Mouse (Mus musculus) MEL-GATA-1-ER (cell line): ENCODE measurements around the gene Ube2o.

Experiments used
- DNase-seq: peaks from one replicate; pipeline ENCODE4 v3.0.0-alpha.2; 2012; ENCODE audit warnings: low read depth; ENCODE audit errors: extremely low read depth

Gene Ube2o

DNA sequence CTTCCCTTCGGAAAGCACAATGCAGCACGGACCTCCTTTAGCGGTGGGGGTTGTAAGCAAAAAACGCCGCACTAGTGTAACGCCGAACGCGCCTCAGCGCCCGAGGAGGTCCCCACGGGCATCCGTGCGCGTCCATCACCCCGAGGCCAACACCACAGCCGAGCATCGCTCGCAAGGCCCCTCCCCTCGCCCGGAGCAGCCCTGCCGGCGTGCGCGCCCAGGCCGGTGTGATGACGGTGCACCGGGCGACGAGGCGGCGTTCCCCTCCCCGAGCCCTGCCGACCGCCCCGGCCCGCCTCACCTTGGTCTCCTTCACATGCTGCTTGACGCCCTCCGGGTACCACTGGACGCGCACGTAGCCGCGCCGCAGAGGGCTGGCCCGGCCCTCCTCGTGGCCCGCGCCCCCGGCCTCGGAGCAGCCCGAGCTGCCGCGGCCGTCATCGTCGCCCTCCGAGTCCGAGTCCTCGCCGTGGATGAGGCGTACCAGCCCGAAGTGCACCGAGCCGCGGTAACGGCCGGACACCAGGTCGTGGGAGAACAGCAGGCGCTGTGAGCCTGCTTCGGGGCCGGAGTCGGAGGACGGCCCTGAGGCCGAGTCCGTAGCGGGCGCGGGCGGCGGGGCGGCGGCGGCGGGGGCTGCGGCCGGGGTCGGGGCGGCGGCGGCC is 404 bp downstream of the Ube2o start:
- no peak for DNase-seq

DNA sequence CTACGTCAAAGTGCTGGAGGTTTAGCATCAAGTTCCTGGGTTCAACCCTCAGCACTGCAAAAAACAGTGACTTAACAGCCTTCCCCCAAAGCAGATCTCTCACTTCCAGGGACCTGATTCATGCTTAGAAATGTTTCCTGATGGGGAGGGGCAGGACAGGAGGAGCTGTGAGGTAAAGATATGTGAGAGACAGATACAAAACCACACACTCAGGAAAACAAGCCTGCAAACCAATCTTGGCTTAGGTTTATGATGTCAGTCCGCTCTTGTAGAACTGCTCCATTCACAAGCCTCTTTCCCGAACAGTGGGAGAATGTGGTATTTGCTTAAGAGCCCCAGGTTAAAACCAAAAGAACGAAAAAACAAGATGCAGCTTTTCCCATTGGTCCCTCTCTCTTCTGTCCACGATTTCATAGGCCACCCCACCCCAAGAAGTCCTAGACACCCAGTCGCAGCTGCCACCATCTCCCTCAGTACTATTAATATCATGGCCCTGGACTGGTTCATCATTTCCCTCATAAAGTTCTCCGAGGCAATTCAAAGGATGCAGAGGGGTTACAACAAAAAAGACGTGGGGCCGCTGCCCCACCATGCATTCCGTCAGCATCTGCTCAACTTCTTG is 1.1 kb downstream of the Ube2o start:
- peak; percentile 80 for DNase-seq

DNA sequence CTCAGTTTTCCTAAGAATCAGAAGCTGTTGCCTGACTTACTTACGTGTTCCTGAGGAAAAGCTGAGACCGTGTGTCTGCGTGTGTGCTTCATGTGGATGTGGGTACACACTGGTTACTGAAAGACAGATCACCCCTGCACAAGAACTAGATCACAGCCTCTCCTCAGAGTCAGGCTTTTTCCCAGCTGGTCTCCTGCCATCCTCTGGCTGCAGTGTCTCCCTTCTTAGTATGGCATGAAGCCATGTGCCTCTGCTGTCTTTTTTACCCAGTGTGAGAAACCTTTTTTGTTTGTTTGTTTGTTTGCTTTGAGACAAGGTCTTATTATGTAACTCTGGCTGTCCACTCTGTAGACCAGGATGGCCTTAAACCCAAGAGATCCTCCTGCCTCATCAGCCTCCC is 2.0 kb downstream of the Ube2o start:
- no peak for DNase-seq

DNA sequence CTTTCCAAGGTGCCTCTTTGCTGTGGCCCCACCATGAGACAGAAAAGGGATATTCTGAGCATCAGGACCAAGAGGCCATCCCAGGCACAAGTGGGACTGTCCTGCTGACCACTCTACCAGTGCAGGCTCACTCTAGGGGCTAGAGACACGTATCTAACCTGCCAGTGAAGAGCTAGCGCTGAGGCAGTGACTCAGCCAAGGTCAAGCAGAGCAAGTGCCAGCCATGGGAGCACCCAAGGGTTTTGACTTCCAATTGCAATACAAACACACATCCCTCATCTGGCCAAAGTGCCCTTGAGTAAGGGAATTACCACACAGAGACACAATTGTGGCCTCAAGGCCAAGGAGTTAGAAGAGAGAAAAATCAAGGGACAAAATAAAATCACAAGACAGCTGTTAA is 5.9 kb downstream of the Ube2o start:
- no peak for DNase-seq

DNA sequence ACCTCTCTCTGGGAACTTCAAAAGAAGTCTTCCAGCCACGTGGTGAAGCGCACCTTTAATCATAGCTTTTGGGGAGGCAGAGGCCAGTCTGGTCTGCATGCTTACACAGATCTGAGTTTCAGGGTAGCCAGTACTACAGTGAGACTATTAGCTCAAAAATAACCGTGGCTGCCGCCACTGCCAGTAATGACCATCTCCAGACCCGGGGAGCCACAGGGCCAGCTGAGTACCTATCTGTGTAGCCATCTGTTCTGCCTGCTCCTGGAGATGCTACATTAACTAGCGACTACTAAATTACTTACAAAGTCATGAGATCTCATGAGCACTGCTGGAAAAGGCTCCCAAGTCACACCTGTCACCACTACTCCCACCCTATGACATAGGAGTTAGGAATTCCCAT is 6.3 kb downstream of the Ube2o start:
- DNase-seq, result no peak

DNA sequence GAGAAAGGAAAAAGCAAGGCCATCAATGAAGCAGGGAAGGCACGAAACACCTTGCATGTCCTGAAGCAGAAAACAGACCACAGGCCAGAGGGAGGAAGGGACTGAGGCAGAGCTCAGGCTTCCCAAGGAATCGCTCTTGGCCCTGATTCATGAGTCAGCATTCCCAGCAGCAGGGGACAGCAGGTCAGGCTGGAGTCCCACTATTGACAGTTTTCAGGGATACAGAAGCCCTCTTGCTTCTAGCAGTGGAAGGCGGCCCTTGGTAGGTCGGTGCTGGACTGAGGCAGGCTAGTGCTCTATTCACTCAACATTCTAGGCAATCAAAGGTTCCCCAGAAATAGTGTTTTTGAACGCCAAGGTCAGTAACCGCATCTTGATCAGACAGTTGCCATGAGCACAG is 6.8 kb downstream of the Ube2o start:
- no peak for DNase-seq

DNA sequence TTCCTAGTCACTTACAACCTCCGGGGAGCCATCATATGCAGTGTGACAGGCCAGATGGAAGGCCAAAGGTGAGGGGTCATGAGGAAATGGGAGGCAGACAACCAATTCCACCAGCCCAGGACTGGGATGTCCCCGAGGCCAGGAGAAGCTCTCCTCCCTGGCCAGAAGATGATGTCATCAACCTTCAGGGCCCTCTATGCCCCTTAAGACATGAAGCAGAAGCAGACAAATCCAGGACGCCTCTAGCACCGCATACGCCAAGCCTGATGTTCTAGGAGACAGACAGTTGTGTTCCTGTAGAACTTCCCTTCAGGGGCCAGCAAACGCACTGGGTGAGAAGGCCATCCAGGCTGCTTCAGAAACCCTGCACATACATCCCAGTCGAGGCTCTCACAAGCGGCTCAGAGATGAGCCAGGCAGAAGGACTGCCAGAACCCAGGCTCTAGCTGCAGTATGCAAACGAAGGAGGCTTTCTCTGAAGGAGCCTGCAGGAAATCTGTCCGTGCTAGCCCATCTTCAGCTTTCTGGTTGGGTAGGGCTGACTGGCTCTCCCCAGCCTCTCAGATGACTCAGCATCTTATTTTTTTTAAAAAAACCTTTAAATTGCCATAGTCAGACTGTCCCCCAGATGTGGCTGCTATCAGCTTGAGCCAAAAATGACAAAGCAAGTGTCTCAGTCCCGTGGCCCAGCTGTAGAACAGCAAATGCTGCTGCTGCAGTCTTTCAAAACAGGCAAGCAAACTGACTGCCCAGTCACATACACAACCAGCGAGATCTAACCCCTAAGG is 8.3 kb downstream of the Ube2o start:
- DNase-seq, result peak; percentile 65

DNA sequence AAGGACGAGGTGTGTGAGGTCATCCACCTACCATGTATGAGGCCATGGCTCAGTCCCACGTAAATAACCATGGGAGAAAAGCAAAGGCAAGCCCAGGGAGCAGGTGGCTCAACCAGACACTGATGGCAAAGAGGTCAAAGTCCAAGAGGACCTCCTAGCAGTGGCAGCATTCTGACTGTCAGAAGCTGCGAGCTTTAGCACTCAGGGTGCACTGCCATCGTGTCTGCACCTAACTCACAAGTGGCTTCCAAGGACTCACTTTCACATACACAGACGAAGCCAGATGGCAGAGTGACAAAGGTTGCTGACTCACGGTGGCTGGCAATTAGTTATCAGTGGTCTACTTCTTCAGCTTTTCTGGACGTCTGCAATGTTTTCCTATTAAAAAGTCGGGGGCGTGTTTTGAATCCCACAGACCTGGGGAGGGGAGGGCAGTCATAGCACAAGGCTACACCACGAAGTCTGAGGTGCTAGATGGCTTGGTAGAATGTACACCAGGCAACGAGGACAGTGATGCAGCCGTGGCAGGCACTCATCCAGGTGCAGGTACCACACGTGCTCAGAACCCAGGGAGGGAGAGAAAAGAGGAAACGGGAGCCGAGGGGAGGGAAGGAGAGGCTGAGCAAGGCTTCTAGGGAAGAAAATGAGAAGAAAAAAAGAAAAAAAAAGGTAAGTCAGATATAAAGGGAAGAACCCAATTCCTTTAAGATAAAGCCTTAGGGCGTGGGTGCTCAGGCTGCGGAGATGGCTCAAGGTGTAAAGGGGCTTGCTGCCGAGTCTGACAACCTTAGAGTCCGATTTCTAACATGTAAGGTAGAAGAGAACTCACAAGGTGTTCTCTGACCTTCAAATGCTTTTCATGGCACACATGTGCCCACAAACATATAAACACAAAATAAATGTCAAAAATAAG is 9.2 kb downstream of the Ube2o start:
- DNase-seq, result peak; percentile 80

DNA sequence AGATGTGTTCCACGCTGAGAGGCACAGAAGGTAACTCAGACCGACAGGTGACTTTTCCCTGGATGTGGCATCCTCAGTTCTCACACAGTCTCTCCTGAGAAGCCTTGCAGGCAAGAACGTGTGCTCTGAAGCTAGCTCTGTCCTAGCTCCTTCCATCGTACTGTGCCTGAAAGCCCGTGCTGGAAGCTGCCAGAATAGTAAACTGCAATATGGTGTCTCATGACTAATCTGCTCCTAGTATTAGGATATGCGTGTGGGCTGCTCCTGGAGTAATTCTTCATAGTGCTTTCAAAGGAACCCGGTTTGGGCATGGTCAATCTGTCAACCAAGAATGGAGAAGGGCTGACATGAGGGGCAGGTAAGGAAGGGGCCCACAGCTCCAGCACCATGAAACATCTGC is 10.4 kb downstream of the Ube2o start:
- no peak for DNase-seq

DNA sequence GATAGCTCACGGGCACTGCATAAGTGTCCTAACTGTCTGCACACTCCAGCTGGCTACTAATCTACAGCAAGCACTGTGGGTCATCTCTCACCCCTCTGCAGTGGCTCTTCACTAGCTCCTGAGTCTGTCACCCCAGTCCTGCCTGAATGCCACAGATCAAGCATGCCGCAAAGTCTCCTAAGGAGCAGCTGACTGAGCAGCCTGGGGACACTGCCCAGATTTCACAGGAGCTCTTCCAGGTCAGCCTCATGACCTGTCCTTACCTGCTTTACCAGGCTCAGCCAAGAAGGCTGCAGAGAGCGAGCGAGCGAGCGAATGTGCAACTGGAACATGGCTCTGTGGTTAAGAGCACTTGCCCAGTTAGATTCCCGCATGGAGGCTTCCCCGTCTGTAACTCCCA is 13.7 kb downstream of the Ube2o start:
- no peak for DNase-seq

DNA sequence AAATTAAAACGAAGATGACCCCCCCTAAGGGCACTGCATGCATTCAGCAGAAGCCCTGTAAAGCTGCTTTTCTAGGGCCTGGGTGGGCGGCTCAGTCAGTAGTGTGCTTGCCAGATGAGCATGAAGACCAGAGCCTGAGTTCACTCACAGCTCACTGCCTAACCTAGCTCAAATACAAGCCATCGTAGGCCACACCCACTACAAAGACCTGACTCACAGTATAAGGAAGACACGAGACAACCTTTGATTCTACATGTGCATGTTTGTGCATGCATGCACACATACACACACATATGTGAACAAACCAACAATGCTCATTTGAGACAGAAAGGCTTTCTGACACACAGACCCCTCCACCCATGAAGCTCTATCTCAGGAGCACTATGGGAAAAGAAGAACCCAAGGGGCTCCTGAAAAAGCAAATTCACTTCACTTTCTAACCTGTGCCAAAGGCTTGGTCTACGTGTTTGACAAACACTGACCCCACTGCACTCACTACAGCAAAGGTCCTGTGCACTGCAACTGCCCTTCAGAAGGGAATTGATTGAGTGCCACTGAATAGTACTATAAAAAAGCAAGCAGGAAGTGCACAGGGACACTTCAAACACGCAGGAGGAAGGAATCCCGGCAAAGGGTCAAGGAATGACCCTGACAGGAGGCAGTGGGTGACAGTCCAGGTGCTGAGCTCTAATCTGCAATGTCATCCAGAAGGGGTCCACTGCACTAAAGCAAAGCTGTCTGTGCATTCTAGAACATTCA is 15.8 kb downstream of the Ube2o start:
- no peak for DNase-seq

DNA sequence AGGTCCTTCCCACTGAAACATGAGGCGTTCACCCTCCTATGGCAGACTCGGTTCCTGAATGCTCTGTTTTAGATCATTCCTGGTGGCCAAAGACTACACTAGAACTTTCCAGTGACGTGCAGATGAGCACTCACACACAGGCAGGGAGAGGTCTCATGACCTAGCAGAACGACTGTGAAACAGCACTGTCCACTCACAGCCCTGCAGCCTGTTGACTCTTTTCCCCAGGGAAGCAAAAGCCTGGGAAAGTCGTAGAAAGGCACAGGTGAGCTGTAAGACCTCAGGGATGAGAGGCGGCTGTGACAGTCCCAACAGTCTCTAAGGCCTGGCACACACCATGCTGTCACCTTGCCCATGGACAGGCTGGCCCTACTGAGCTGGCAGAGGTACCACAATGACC is 24.9 kb downstream of the Ube2o start:
- DNase-seq, result no peak

DNA sequence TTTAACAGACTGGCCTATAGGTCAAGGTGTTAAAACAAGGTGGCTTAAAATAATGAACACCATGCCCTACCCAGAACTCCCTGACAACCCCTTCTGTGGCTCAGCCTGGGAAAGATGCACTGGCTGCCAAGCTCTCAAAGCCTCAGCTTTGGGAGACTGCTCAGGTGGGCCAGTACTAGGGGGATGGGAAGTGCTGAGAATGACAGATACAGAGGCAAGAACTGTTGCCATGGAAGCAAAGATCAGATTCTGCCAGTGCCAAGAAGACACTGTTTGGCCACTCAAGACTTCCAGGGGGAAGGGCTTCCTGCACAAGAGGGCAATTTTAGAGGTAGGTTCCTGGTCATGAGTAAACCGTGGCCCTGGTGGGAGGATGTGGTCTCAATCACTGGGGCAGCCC is 25.7 kb downstream of the Ube2o start:
- no peak for DNase-seq

DNA sequence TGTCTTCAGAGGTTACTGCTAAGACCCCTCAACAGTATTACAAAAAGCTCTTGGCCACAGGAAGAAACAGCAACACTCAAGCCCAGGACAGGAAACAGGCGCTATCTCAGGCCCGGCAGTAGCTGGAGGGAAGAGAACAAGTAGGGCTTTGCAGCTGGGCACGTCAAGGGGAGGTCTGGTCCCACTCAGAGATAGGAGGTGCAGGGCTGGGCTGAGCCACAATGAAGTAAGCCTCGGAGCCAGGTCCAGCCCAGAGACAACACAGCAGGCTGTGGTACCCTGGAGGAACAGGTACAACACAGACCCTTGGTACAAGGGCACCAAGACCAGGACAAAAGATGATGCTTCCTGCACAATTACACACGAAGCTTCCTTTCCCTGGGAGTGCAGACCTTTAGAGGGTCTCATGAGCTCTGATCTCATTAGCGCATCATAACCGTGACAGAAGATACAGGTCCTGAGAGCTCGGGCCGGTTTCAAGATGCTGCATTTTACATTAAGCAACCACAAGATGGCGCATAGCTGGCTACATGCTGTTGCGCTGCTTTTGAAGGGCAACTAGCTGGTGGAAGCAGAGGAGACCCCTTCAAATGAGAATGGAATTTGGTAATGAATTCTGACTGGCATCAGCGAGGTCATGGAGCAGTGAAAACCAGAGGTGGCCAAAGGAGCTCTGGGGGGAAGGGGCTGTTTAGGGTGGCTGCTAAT is 26.9 kb downstream of the Ube2o start:
- no peak for DNase-seq

DNA sequence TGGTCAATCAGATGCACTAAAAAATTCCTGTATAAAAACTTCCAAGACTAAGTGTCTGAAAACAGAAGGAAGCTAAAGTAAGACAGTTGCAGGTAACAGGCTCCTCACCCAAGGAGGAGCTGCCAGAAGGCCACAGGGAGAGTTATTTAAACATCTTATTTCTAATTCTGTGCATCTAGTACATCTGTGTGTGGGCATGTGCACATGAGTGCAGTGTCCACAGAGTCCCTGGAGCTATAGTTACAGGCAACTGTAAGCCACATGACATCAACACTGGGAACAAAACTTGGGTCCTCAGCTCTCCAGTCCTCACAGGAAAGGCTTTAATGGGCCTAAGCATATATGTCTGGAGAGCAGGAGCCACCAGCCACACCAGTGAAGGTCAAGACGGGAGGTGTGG is 29.1 kb downstream of the Ube2o start:
- DNase-seq, result no peak

DNA sequence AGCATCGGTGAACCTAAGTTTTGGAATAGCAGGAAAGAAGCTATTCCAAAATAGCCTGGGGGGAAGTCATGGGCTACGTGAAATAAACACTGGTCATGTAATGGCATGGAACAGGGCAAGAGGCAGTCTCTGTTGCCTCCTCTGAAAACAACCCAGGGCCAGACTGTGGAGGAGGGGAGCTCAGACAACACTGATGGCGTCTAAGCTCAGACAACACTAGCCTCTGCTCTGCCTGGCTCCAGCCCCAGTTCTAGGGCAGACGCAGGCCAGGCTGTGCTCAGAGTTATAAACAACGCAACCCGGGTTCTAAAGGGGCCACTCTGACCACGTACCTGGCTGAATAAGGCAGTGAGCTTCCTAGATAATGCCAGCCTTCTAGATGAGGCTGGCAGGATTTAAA is 30.5 kb downstream of the Ube2o start:
- DNase-seq, result no peak

DNA sequence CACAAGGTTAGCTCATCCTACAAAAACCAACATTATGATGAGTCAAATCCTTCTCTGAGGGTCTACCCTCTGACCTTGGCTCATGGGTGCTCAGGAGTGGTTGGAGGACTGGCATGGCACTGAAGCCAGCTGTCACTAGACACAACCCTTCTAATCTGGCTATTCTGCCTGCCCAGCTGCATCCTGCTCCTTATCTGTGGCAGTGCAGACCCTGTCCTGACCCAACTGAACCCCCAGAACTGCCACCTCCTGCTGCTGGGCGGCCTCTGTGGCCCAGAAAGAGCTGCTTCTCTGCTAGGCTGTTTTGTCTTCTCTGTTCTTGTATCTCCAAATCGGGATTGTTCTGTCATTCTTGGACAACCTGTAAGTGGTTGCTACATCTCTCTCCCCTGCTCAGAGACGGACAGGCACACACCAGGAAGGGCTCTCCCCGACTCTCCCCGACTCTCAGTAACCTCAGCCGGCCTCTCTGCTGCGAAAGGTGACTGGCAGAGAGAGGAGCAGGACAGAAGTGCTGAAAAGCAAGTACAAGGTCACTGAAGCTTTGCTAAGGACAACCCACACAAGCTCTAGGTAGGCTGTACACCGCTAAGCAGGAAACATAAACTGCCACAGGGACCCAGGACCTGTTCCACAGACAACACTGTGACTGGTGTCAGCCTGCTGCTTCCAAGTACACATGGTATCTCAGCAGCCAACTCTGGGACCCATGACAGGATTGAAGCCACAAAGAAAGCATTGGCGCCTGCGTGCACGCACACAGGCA is 31.8 kb downstream of the Ube2o start:
- no peak for DNase-seq

DNA sequence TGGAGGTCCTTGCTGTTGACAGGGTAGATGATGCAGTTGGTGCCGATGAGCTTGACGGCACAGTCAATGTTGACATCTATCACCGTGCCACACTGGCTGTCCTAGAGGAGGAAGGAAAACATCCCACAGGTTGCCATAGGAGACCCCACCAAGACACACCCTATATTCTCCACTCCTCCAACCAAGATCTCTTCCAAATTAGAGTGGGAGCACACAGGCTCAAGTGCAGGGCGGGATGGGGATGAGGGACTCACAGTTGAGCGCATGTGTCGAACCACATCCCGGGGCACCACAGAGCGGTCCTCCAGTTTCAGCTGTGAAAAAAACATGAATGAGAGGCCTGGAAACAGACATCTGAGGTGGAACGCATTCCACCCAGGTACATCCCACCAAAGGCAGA is 32.5 kb downstream of the Ube2o start:
- no peak for DNase-seq

DNA sequence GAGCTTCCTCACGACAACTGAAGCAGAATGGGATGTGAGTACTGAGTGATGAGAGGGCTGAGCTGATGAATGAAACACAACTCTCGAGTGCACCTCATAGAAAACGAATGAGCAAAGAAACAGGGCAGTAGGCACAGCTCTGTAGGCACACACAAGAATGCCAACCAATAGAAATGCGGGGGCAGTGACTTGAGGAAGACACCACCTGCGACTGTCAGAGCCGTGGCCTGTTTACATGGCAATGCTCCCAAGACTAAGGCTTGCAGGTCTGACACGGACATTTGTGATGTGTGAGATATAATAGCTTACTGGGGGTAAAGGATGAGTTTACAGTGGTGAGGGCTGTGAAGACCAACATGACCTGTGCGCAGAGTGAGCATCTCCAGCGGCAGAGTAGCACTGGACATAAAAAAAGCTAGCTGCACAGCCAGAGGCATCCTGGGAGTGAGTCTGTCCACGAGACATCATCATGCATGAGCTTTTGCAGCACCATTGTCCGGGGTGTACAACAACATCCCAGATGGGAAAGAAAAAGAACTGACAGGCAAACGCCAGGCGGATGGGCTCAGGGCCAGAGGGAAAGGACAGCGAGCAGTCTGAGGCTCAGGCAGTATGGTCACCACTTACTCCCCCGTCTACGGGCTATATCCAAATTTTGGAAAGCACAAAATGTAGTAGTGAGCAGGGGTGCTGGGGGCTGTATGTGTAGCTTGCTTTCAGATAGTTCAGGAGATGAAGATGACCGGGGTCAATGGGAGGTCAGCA is 33.8 kb downstream of the Ube2o start:
- DNase-seq, result no peak
